Mouse (Mus musculus) retina, postnatal 1 day (tissue): ENCODE measurements at regions not wholly inside any gene's neighbourhood (a gene's known extent, or its start where the extent isn't known, plus 50 kb on each side); places are given as distances from the start of the nearest gene placed in this dataset.
A peak's percentile ranks its signal among the peaks of the same experiment; 100 is the strongest.
"Not testable (repeated sequence)": the region's sequence is repeated elsewhere in the genome, so short reads cannot be mapped to it uniquely, and the experiment has no call there.

Experiments used
- DNase-seq: peaks from one replicate; pipeline ENCODE4 v3.0.0-alpha.2; 2012

GRCm38 (mm10) chr12:77526581-77526980, 288.7 kb downstream of the Fut8 start:
- DNase-seq, result not testable (repeated sequence)

GRCm38 (mm10) chr12:77527499-77527898, 289.6 kb downstream of the Fut8 start:
- no peak for DNase-seq

GRCm38 (mm10) chr12:77527953-77528865, 290.3 kb downstream of the Fut8 start:
- DNase-seq, result no peak

GRCm38 (mm10) chr12:77528868-77529271, 290.9 kb downstream of the Fut8 start:
- no peak for DNase-seq

- DNase-seq, result no peak
Observed at GRCm38 (mm10) chr12:77529414-77529813, 291.5 kb downstream of the Fut8 start.

GRCm38 (mm10) chr12:77529955-77530354, 292.0 kb downstream of the Fut8 start:
- DNase-seq, result no peak

GRCm38 (mm10) chr12:77531294-77531693, 293.4 kb downstream of the Fut8 start:
- no peak for DNase-seq

GRCm38 (mm10) chr12:77532547-77532946, 294.6 kb downstream of the Fut8 start:
- DNase-seq, result no peak

GRCm38 (mm10) chr12:77533606-77534005, 295.7 kb downstream of the Fut8 start:
- DNase-seq, result no peak

GRCm38 (mm10) chr12:77534079-77534478, 296.2 kb downstream of the Fut8 start:
- no peak for DNase-seq

GRCm38 (mm10) chr12:77535147-77535546, 297.2 kb downstream of the Fut8 start:
- no peak for DNase-seq

- DNase-seq, result peak; percentile 43
Observed at GRCm38 (mm10) chr12:77537139-77537848, 299.4 kb downstream of the Fut8 start.

GRCm38 (mm10) chr12:77539661-77540431, 301.9 kb downstream of the Fut8 start:
- no peak for DNase-seq

GRCm38 (mm10) chr12:77541051-77541765, 303.3 kb downstream of the Fut8 start:
- DNase-seq, result no peak

GRCm38 (mm10) chr12:77541826-77542225, 303.9 kb downstream of the Fut8 start:
- no peak for DNase-seq

GRCm38 (mm10) chr12:77543651-77544050, 305.7 kb downstream of the Fut8 start:
- no peak for DNase-seq

- no peak for DNase-seq
Observed at GRCm38 (mm10) chr12:77546165-77546564, 308.2 kb downstream of the Fut8 start.

- peak; percentile 65 for DNase-seq
Observed at GRCm38 (mm10) chr12:77568286-77568685, 330.4 kb downstream of the Fut8 start.

GRCm38 (mm10) chr12:77570501-77570900, 332.6 kb downstream of the Fut8 start:
- DNase-seq, result no peak

GRCm38 (mm10) chr12:77571071-77571470, 333.1 kb downstream of the Fut8 start:
- no peak for DNase-seq

GRCm38 (mm10) chr12:77575046-77575445, 337.1 kb downstream of the Fut8 start:
- no peak for DNase-seq

- no peak for DNase-seq
Observed at GRCm38 (mm10) chr12:77588297-77588696, 350.4 kb downstream of the Fut8 start.

GRCm38 (mm10) chr12:77589416-77589815, 351.5 kb downstream of the Fut8 start:
- peak; percentile 12 for DNase-seq
